Mouse (Mus musculus): Measurements from ENCODE around the gene Lhb.
A peak's percentile ranks its signal among the peaks of the same experiment; 100 is the strongest.
"Not testable (repeated sequence)": the region's sequence is repeated elsewhere in the genome, so short reads cannot be mapped to it uniquely, and the experiment has no call there.

Gene Lhb

GRCm38 (mm10) chr7:45455932-45456696, 35.5 kb downstream of the Lhb start:
- no peak for DNase-seq (ENCODE audit: low spot score)

DNA sequence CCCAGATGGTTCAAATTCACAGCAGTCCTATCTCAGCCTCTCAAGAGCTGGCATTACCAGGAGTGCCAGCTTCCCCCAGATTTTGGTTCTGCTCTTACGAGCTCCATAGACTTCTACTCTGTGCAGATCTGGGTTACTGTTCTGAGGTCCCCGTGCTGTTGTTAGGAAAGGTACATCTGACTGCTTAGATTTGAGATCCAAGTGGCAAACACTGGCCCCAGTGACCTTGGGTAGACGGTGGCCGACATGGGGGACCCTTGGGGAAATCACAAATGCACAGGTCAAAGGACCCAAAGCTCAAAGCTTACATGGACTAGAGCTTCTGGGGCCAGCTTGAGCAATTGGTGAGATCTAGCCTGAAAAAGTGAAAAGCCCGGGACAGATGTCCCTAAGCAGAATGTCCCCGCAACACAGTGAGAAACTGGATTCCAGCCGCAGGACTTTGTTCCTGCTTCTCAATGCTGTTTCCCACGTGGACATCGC, 36.1 kb downstream of the Lhb start:
- DNase-seq (ENCODE audit: low spot score), result no peak

DNA sequence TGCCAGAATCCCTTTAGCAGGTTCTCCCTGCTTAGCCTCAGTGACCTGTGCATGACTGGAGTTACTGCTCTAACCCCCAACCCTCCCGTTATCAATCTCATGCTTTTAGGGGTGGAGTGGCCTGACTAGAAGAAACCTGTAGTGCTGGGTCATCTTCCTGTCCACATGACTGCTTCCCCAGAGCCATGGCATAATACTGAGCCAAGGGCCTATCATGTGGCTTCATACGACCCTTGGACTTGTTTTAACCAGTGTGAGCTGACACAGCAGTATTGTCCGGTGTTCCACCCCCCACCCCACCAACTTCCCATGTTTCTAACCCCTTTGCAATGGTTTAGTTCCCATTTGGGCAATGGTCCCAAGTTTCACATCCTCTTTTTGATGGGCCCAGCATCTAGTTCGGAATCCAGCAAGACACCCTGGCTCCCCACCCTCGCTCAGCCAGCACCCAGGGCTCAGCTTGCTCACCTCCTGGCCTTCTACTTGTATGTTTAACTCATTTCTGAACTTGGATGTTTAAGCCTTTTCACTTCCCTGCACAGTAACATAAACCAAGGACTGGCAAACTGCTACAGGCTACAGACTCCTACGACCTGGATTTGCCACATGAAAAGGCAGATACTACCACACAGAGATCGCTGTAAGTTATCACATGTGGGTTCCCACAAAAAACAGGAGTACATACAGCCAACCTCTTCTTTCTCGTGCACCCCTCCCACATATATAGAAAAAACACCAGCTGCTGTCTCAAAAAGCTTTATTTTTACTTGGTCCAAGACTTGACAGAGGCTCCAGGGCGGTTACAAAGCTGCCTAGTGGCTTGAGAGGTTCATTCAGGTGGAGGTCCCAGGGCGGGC, 36.8 kb downstream of the Lhb start:
- DNase-seq (ENCODE audit: low spot score), result no peak

- DNase-seq (ENCODE audit: low spot score), result peak; percentile 63
Measured at GRCm38 (mm10) chr7:45458748-45459563, 38.3 kb downstream of the Lhb start.

GRCm38 (mm10) chr7:45459564-45460140, 39.0 kb downstream of the Lhb start, which contains the start of gene Ftl1:
Gene Ftl1, minus strand, starts transcription at chr7:45459884.
- peak; percentile 98 for DNase-seq (ENCODE audit: low spot score)

DNA sequence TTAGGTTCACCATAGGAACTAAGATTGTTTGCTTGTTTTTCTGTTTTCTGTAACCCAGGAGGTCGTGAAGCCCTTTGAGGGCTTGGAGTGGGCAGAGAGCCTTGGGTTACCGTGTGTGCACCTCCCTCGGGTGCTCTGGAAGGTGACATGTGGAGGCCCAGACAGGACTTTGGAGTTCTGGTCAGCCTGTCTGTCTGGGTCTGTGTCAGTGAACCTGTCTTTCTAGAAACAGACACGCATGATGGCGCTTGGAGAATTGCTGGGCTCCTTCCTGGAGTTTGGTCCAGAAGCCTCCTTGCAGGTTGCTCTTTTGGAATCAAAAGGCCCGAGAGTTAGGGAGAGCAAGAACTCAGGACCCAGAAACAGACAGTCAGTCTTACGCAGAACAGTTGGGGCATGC, 39.8 kb downstream of the Lhb start:
- no peak for DNase-seq (ENCODE audit: low spot score)

GRCm38 (mm10) chr7:45460860-45461314, 40.3 kb downstream of the Lhb start:
- DNase-seq (ENCODE audit: low spot score), result peak; percentile 88

DNA sequence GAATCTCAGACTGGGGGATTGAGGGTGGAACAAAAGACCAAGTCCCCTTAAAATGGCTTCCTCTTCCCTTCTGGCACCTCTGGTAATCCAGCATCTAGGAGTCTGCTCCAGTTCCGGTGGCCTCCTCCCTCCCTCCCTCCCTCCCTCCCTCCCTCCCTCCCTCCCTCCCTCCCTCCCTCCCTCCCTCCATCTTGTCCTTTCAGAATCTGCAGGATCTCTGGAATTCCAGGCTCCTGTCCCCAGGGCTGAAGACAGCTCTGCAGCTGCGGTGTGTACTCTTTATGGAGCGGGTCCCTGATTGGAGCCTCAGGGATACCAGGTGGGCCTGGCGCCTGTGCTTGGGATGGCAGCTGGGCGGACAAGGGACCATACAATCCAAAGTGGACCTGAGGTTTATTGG, 40.7 kb downstream of the Lhb start:
- DNase-seq (ENCODE audit: low spot score), result no peak

DNA sequence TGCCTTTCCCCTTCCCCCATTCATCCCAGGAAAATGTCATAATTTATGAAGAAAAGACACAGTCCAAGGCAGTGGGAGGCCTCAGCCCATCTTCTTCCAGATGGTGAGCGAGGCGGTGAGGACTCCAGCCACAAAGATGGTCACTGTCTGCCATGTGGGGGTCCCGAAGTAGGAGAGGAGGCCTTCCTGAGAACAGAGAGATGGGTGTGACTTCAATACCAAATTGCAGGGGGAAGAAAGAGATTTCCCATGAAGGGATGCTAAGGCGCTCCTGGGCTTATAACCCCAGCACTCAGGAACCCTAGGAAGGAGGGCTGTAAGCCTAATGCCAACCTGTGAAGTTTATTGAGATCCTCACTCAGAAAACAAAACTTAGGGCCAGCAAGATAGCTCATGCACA, 41.2 kb downstream of the Lhb start:
- no peak for DNase-seq (ENCODE audit: low spot score)

DNA sequence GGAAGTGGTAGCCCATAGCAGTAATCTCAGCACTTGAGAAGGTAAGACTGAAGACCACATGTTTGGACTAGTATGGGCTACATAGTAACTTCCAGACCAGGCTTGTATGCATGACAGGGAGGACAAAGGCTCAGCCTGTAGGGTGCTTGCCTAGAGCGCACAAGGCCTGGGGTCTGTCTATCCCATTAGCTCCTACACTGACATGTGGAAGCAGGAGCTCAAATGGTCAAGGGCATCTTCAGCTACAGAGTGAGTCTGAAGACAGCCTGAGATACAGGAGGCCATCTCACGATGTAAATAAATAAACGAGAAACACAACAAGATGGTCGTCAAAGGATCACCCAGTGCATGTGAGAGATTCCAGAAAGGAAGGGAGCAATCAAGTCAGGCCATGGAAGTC, 41.7 kb downstream of the Lhb start:
- no peak for DNase-seq (ENCODE audit: low spot score)

GRCm38 (mm10) chr7:45462868-45463267, 42.2 kb downstream of the Lhb start:
- not testable (repeated sequence) for DNase-seq (ENCODE audit: low spot score)

DNA sequence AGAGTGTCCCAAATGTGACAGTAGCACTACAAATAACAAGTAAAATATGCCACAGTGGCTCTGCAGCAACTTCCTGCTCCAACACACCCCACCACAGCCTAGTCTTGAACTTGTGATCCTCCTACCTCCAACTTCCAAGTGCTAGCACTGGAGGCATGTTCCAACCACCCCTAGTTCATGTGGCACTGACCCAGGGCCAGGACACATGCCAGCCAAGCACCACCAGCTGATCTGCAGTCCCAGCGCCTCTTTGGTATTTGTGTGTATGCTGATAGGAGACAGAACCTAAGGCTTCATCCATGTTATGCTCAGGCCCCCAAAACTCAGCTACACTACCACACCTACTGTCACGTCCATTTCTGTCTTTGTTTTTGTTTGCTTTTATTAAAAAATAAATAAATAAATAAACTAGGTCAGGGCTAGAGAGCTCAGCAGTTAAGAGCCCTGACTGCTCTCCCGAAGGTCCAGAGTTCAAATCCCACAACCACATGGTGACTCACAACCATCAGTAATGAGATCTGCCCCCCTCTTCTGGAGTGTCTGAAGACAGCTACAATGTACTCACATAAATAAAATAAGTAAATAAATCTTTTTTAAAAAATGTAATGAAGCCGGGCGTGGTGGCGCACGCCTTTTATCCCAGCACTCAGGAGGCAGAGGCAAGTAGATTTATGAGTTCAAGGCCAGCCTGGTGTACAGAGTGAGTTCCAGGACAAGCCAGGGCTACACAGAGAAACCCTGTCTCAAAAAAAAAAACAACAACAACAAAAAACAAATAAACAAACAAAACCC, 43.6 kb downstream of the Lhb start:
- no peak for DNase-seq (ENCODE audit: low spot score)

DNA sequence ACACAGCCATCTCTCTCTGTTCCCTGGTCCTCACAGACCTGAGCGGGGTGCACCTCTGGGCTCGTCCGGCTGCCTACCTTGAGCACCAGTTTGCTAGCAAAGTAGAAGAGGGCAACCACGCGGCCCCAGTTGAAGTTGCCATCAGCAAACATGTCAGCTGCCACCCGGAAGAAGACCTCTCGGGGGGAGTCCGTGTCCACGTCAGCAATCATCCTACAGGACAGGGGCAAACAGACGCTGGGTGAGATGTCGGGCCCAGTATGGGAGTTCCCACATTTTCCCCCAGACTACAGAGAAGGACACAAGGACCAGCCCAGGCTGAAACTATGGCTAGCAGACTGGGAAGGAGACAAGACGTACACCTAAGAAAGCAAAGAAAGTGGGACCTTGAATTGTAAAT, 44.5 kb downstream of the Lhb start:
- no peak for DNase-seq (ENCODE audit: low spot score)

- no peak for DNase-seq (ENCODE audit: low spot score)
Measured at GRCm38 (mm10) chr7:45465549-45465948, 44.9 kb downstream of the Lhb start.

- peak; percentile 92 for DNase-seq (ENCODE audit: low spot score)
Measured at GRCm38 (mm10) chr7:45466283-45467089, 45.9 kb downstream of the Lhb start, which contains the start of gene Bax. Gene Bax, minus strand, starts transcription at chr7:45466898.

GRCm38 (mm10) chr7:45467090-45467670, 46.6 kb downstream of the Lhb start:
- no peak for DNase-seq (ENCODE audit: low spot score)

- peak; percentile 78 for DNase-seq (ENCODE audit: low spot score)
Measured at GRCm38 (mm10) chr7:45470869-45471268, 50.2 kb downstream of the Lhb start.
